Mouse (Mus musculus) CH12.LX (cell line): ENCODE results near the gene Col4a2. TPM values are rescaled to one million over a fixed set of nuclear protein-coding genes. Genes with fewer than 3 reads are reported as not detected.

ENCODE experiments used
- DNase-seq: peaks from one replicate; pipeline ENCODE4 v3.0.0-alpha.2; 2013; ENCODE audit errors: extremely low read depth
- H3K27ac ChIP-seq: 2 replicates; pipeline ENCODE4 v1.5.1; 2012; ENCODE audit warnings: low read depth, mild to moderate bottlenecking, control low read depth, moderate library complexity; ENCODE audit not compliant: insufficient read depth
- H3K27me3 ChIP-seq: replicated peaks from 2 replicates; pipeline ENCODE3; 2012; ENCODE audit warnings: inconsistent platforms
- H3K36me3 ChIP-seq, 2 experiments: replicated peaks in 1 of 2; 2 replicates each; pipeline versions ENCODE3 to v1.6.1; 2012; ENCODE audit warnings: inconsistent platforms in 1 of 2, low read length in 1 of 2, mild to moderate bottlenecking in 1 of 2, mixed read lengths in 1 of 2, moderate library complexity in 1 of 2; ENCODE audit not compliant: control insufficient read depth in 1 of 2, insufficient read depth in 1 of 2
- H3K4me1 ChIP-seq, 2 experiments: 2 replicates each; pipeline ENCODE4 v1.6.1; 2012; ENCODE audit warnings: inconsistent platforms in 1 of 2, moderate library complexity in 1 of 2; ENCODE audit not compliant: insufficient read depth in 2 of 2, control insufficient read depth in 1 of 2
- H3K4me2 ChIP-seq: 2 replicates; pipeline ENCODE4 v1.6.1; 2012; ENCODE audit warnings: low read depth, mild to moderate bottlenecking, control low read depth; ENCODE audit not compliant: poor library complexity, insufficient read depth, severe bottlenecking
- H3K4me3 ChIP-seq, 3 experiments: fragments of 150-350 bp in 1 of 3; sonication (generic) in 1 of 3; replicated peaks in 1 of 3; 2 replicates each; pipeline versions ENCODE3 to v1.5.1; 2011 to 2012; ENCODE audit warnings: low read depth in 2 of 3, low read length in 2 of 3, mild to moderate bottlenecking in 2 of 3, moderate library complexity in 2 of 3, control low read depth in 1 of 3, improper control_type of control experiment in 1 of 3, inconsistent platforms in 1 of 3, mixed read lengths in 1 of 3; ENCODE audit not compliant: poor library complexity in 1 of 3
- H3K79me2 ChIP-seq: replicated peaks from 2 replicates; pipeline ENCODE4 v1.6.1; 2012; ENCODE audit warnings: mild to moderate bottlenecking, moderate library complexity; ENCODE audit not compliant: control insufficient read depth, poor library complexity, insufficient read depth, severe bottlenecking; ENCODE audit errors: extremely low read depth
- H3K9ac ChIP-seq: 2 replicates; pipeline ENCODE4 v1.6.1; 2012; ENCODE audit warnings: low read depth, mild to moderate bottlenecking, control low read depth, moderate library complexity; ENCODE audit not compliant: insufficient read depth
- H3K9me3 ChIP-seq: replicated peaks from 2 replicates; pipeline ENCODE3; 2012; ENCODE audit warnings: low read length, inconsistent platforms, mixed read lengths
- BHLHE40 ChIP-seq: IDR thresholded peaks from 2 replicates; pipeline ENCODE4 v1.6.1; 2011; ENCODE audit warnings: mild to moderate bottlenecking, low read depth, low read length, improper control_type of control experiment
- CHD2 ChIP-seq: IDR thresholded peaks from 2 replicates; pipeline ENCODE4 v1.6.1; 2011; ENCODE audit warnings: low read length, improper control_type of control experiment
- CTCF ChIP-seq, 2 experiments: IDR thresholded peaks in 1 of 2; conservative IDR thresholded peaks in 1 of 2; 2 replicates each; pipeline ENCODE4 v1.5.1; 2011 to 2012; ENCODE audit warnings: low read depth in 2 of 2, low read length in 2 of 2, improper control_type of control experiment in 1 of 2, inconsistent platforms in 1 of 2, mild to moderate bottlenecking in 1 of 2, moderate library complexity in 1 of 2
- E2F4 ChIP-seq: IDR thresholded peaks from 2 replicates; pipeline ENCODE4 v1.6.1; 2011; ENCODE audit warnings: low read depth, low read length, improper control_type of control experiment; ENCODE audit not compliant: insufficient replicate concordance
- ELF1 ChIP-seq: IDR thresholded peaks from 2 replicates; pipeline ENCODE4 v1.6.1; 2014; ENCODE audit warnings: low read depth, mild to moderate bottlenecking, inconsistent platforms, low read length, improper control_type of control experiment
- GABPA ChIP-seq: IDR thresholded peaks from 2 replicates; pipeline ENCODE4 v1.6.1; 2012; ENCODE audit warnings: low read depth, low read length, improper control_type of control experiment, inconsistent platforms; ENCODE audit not compliant: insufficient replicate concordance
- HCFC1 ChIP-seq: IDR thresholded peaks from 2 replicates; pipeline ENCODE4 v1.6.1; 2012; ENCODE audit warnings: low read depth, mild to moderate bottlenecking, inconsistent platforms, low read length, improper control_type of control experiment
- JUND ChIP-seq: conservative IDR thresholded peaks from 2 replicates; pipeline ENCODE4 v1.6.1; 2011; ENCODE audit warnings: low read depth, low read length, improper control_type of control experiment
- KAT2A ChIP-seq: IDR thresholded peaks from 2 replicates; pipeline ENCODE4 v1.6.1; 2012; ENCODE audit warnings: low read length, improper control_type of control experiment, inconsistent platforms; ENCODE audit not compliant: insufficient replicate concordance
- MAFK ChIP-seq: IDR thresholded peaks from 2 replicates; pipeline ENCODE4 v1.6.1; 2011; ENCODE audit warnings: low read length, improper control_type of control experiment; ENCODE audit not compliant: insufficient replicate concordance
- MYC ChIP-seq: IDR thresholded peaks from 2 replicates; pipeline ENCODE4 v1.6.1; 2011; ENCODE audit warnings: low read depth, mild to moderate bottlenecking, improper control_type of control experiment, low read length
- PAX5 ChIP-seq: IDR thresholded peaks from 2 replicates; pipeline ENCODE4 v1.6.1; 2012; ENCODE audit warnings: low read length, inconsistent platforms, mixed read lengths
- POLR2A ChIP-seq: IDR thresholded peaks from 2 replicates; pipeline ENCODE4 v1.6.1; 2011; ENCODE audit warnings: low read depth, mild to moderate bottlenecking, improper control_type of control experiment, low read length
- POLR2AphosphoS2 ChIP-seq: IDR thresholded peaks from 2 replicates; pipeline ENCODE4 v1.6.1; 2011; ENCODE audit warnings: low read depth, low read length, improper control_type of control experiment
- RCOR1 ChIP-seq: conservative IDR thresholded peaks from 2 replicates; pipeline ENCODE4 v1.6.1; 2012; ENCODE audit warnings: low read depth, mild to moderate bottlenecking, inconsistent platforms, low read length, improper control_type of control experiment
- SMC3 ChIP-seq: IDR thresholded peaks from 2 replicates; pipeline ENCODE4 v1.6.1; 2011; ENCODE audit warnings: low read depth, low read length, improper control_type of control experiment
- ZC3H11A ChIP-seq: IDR thresholded peaks from 2 replicates; pipeline ENCODE4 v1.6.1; 2012; ENCODE audit warnings: low read depth, mild to moderate bottlenecking, inconsistent platforms, low read length, improper control_type of control experiment
- dilution Hi-C: fragments of 300-500 bp; cut with MboI; formaldehyde crosslinking; loops from 2 replicates; pipeline ENCODE4 v1.14.3; 2020; ENCODE audit warnings: low sequenced_read_pairs; ENCODE audit not compliant: extremely low pct_unique_long_range_greater_than_20kb, extremely low pct_ligation_motif_present
- in situ Hi-C: fragments of 300-500 bp; cut with MboI; formaldehyde crosslinking; loops from 3 replicates; pipeline ENCODE4 v1.14.3; 2019; ENCODE audit warnings: low sequenced_read_pairs, low pct_ligation_motif_present, low pct_unique_long_range_greater_than_20kb, mixed read lengths
- polyA plus RNA-seq: library from polyadenylated mRNA; unstranded; fragments of >175 nt; gene quantifications from 2 replicates; pipeline ENCODE4 v1.2.1, GENCODE M21; 2012; ENCODE audit warnings: low read depth; ENCODE audit not compliant: insufficient read length
- total RNA-seq, 2 experiments: library from RNA; depleted of rRNA; stranded (reverse); fragments of 300-350 nt in 1 of 2; fragments of >200 nt in 1 of 2; gene quantifications; 2 replicates each; pipeline ENCODE4 v1.2.3; 2012 to 2014

The Col4a2 gene
- total and polyA plus RNA-seq, 3 experiments, result 0.04 to 0.07 TPM; not detected in 1

- Histone ChIP-seq H3K4me3 (no peak overlapping the region), H3K4me1 (peaks cover 0 to 8% of the 10 kb centered on the region in 2 experiments; a peak in 1 of 4 replicates), H3K4me2 (no peak overlapping the region), H3K27me3 (peaks cover 85% of the 10 kb centered on the region), H3K9ac (no peak overlapping the region), H3K27ac (no peak overlapping the region), H3K79me2 (no peaks in the 10 kb centered on the region), H3K9me3 (no peaks in the 10 kb centered on the region), H3K36me3 (no peaks in the 10 kb centered on the region)
- DNase-seq, result no peak
- dilution Hi-C loops (no loop called here), in situ Hi-C loops (no loop called here)
- TF ChIP-seq KAT2A (no peak), POLR2AphosphoS2 (no peak), MYC (no peak), GABPA (no peak), MAFK (no peak), BHLHE40 (no peak), CTCF (conservative IDR thresholded peaks at IDR 0.05 in 1 of 2, IDR thresholded peaks at IDR 0.05 in 1 of 2; ENCODE audit: low read depth in 2 of 2, low read length in 2 of 2) (no peak), HCFC1 (no peak), SMC3 (no peak), ELF1 (no peak)
Measured at GRCm38 (mm10) chr8:11266471-11266870, 46.1 kb upstream of the Col4a2 start.

DNA sequence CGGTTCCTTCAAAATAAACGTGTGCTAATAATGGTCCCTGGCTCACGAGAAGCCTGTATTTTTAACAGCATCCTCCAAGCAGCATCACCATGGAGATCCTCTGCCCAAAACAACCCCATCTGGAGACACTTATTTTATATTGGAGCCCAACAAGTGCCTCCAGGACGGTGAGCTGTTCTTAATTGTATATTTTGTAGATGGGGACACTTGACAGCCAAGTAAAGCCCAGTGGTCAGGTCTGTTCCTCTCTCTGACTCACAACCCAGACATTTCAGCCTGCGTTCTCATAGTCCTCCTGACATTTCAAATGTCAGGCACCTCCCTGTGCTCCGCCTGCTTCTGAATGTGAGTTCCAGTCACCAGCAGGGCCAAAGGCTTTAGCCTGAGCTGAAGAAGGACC is 43.9 kb upstream of the Col4a2 start:
- no peak overlapping the region for H3K9ac ChIP-seq
- H3K79me2 ChIP-seq, result no peaks in the 10 kb centered on the region
- H3K27ac ChIP-seq, result no peak overlapping the region
- no peaks in the 10 kb centered on the region for H3K36me3 ChIP-seq
- no peak overlapping the region for H3K4me3 ChIP-seq
- peaks cover 0 to 9% of the 10 kb centered on the region in 2 experiments; a peak in 1 of 4 replicates for H3K4me1 ChIP-seq
- DNase-seq, result no peak
- no peak overlapping the region for H3K4me2 ChIP-seq
- in situ Hi-C loops, result no loop called here
- no peak for TF ChIP-seq JUND
- TF ChIP-seq POLR2A, result no peak
- no peak for TF ChIP-seq PAX5
- TF ChIP-seq SMC3, result no peak
- no peak for TF ChIP-seq E2F4
- no peak for TF ChIP-seq CHD2
- no peak for TF ChIP-seq RCOR1
- no peak for TF ChIP-seq ZC3H11A
- TF ChIP-seq, all 38 proteins: peak for 0
- Histone ChIP-seq H3K27me3 (peaks cover 86% of the 10 kb centered on the region), H3K9me3 (peaks cover under 1% of the 10 kb centered on the region)
- dilution Hi-C loops, result no loop called here
